Mouse (Mus musculus) frontal cortex, adult 2 months (tissue): ENCODE data around the gene Tssk2. TPM values are rescaled to one million over a fixed set of nuclear protein-coding genes. Genes with fewer than 3 reads are reported as not detected.

ENCODE experiments used
- DNase-seq, 2 experiments: peaks; one replicate each; pipeline ENCODE4 v3.0.0; 2022; ENCODE audit warnings: low spot score in 1 of 2; ENCODE audit errors: extremely low spot score in 1 of 2
- polyA plus RNA-seq: library from polyadenylated mRNA; depleted of rRNA; stranded (reverse); fragments of >200 nt; gene quantifications from 2 replicates; pipeline ENCODE4 v1.2.3, GENCODE M21; 2012; rRNA removed

Gene Tssk2
- polyA plus RNA-seq, 1 experiment = not detected

GRCm38 (mm10) chr16:17943466-17943865, 45.0 kb downstream of the Tssk2 start:
- DNase-seq = no peak

GRCm38 (mm10) chr16:17945081-17945831, 46.8 kb downstream of the Tssk2 start:
- no peak for DNase-seq

- no peak for DNase-seq
These were observed 51.0 kb downstream of the Tssk2 start for GRCm38 (mm10) chr16:17949421-17949877.

Other genes with a start within 250 kb of the Tssk2 start
- 74.4 and 77.8 TPM in 2 replicates for gene Med15, start 165.7 kb upstream of the Tssk2 start, polyA plus RNA-seq
- gene Klhl22, start 139.0 kb upstream of the Tssk2 start, polyA plus RNA-seq = 88.5 and 106 TPM in 2 replicates
- gene Scarf2, start 101.4 kb upstream of the Tssk2 start, polyA plus RNA-seq = 4.7 and 4.8 TPM in 2 replicates
- gene B830017H08Rik, start 65.5 kb upstream of the Tssk2 start, polyA plus RNA-seq = 4.0 and 4.1 TPM in 2 replicates
- 16.3 and 19.9 TPM in 2 replicates for gene Car15, start 60.3 kb upstream of the Tssk2 start, polyA plus RNA-seq
- gene Gm20518, start 7.0 kb upstream of the Tssk2 start, polyA plus RNA-seq = 2.3 and 2.7 TPM in 2 replicates
- 0.04 and 0.08 TPM in 2 replicates for gene Tssk1, start 4.4 kb upstream of the Tssk2 start, polyA plus RNA-seq
- 87.2 and 95.4 TPM in 2 replicates for gene Dgcr2, start 75 bp upstream of the Tssk2 start, polyA plus RNA-seq
- gene Ess2, start 12.7 kb downstream of the Tssk2 start, polyA plus RNA-seq = 36.4 and 47.2 TPM in 2 replicates
- gene Gsc2, start 16.4 kb downstream of the Tssk2 start, polyA plus RNA-seq = 0.08 TPM in 1 of 2 replicates, not detected in the other
- 61.7 and 71.6 TPM in 2 replicates for gene Slc25a1, start 29.6 kb downstream of the Tssk2 start, polyA plus RNA-seq
- gene Vpreb2, start 81.8 kb downstream of the Tssk2 start, polyA plus RNA-seq = not detected in 2 replicates
- 100 and 104 TPM in 2 replicates for gene Dgcr6, start 154.2 kb downstream of the Tssk2 start, polyA plus RNA-seq
- gene Prodh, start 191.6 kb downstream of the Tssk2 start, polyA plus RNA-seq = 54.6 and 55.5 TPM in 2 replicates
- 125 and 142 TPM in 2 replicates for gene Rtn4r, start 229.0 kb downstream of the Tssk2 start, polyA plus RNA-seq